Mouse (Mus musculus) ES-Bruce4 (cell line): Measurements from ENCODE around the gene Nsmf. TPM values are rescaled to one million over a fixed set of nuclear protein-coding genes. Genes with fewer than 3 reads are reported as not detected.

Source experiments
- H3K27ac ChIP-seq: 2 replicates; pipeline ENCODE4 v1.5.1; 2012; ENCODE audit warnings: low read length, inconsistent platforms; ENCODE audit not compliant: insufficient read depth
- H3K27me3 ChIP-seq: 2 replicates; pipeline ENCODE4 v1.6.1; 2012; ENCODE audit warnings: mild to moderate bottlenecking, low read length, inconsistent platforms; ENCODE audit not compliant: control insufficient read depth, poor library complexity, insufficient read depth, severe bottlenecking
- H3K36me3 ChIP-seq: 2 replicates; pipeline ENCODE4 v1.6.1; 2012; ENCODE audit warnings: inconsistent platforms, mild to moderate bottlenecking, low read length, moderate library complexity; ENCODE audit not compliant: control insufficient read depth, poor library complexity, insufficient read depth, severe bottlenecking
- H3K4me1 ChIP-seq: one replicate; pipeline ENCODE4 v1.8.1; 2011; ENCODE audit warnings: low read length; ENCODE audit not compliant: control insufficient read depth, insufficient read depth
- H3K4me3 ChIP-seq: 2 replicates; pipeline ENCODE4 v1.5.1; 2011; ENCODE audit warnings: low read depth, mild to moderate bottlenecking, low read length
- H3K9ac ChIP-seq: 2 replicates; pipeline ENCODE4 v1.6.1; 2012; ENCODE audit warnings: low read depth, mild to moderate bottlenecking, inconsistent platforms; ENCODE audit not compliant: poor library complexity, severe bottlenecking
- H3K9me3 ChIP-seq: replicated peaks from 2 replicates; pipeline ENCODE4 v1.6.1; 2012; ENCODE audit warnings: mild to moderate bottlenecking, low read length, inconsistent platforms; ENCODE audit not compliant: control insufficient read depth, poor library complexity, insufficient read depth, severe bottlenecking
- CTCF ChIP-seq: IDR thresholded peaks from one replicate; pipeline ENCODE4 v1.8.1; 2011; ENCODE audit warnings: low read depth, low read length
- EP300 ChIP-seq: IDR thresholded peaks from 2 replicates; pipeline ENCODE4 v1.6.1; 2011; ENCODE audit warnings: low read depth, low read length; ENCODE audit not compliant: insufficient read depth
- POLR2A ChIP-seq: IDR thresholded peaks from one replicate; pipeline ENCODE4 v1.8.1; 2011; ENCODE audit warnings: low read length; ENCODE audit not compliant: insufficient read depth
- polyA plus RNA-seq: library from polyadenylated mRNA; stranded (reverse); fragments of >200 nt; gene quantifications from 2 replicates; pipeline ENCODE4 v1.2.4, GENCODE M21; 2011; ENCODE audit warnings: low read depth; ENCODE audit not compliant: missing spikeins, insufficient read depth, insufficient read length

The Nsmf gene
- polyA plus RNA-seq, 1 experiment, result 14.9 TPM

GRCm38 (mm10) chr2:25099703-25100102, 45.5 kb downstream of the Nsmf start:
- Histone ChIP-seq H3K9ac (no peak overlapping the region), H3K36me3 (no peaks in the 10 kb centered on the region), H3K9me3 (no peaks in the 10 kb centered on the region), H3K4me1 (no peaks in the 10 kb centered on the region), H3K27me3 (no peaks in the 10 kb centered on the region), H3K4me3 (no peak overlapping the region), H3K27ac (no peak overlapping the region)
- no peak for TF ChIP-seq EP300
- TF ChIP-seq POLR2A, result no peak
- no peak for TF ChIP-seq CTCF

- no peaks in the 10 kb centered on the region for H3K36me3 ChIP-seq
- TF ChIP-seq POLR2A (no peak), EP300 (no peak), CTCF (no peak)
- no peak overlapping the region for H3K4me3 ChIP-seq
- no peak overlapping the region for H3K9ac ChIP-seq
- H3K9me3 ChIP-seq, result no peaks in the 10 kb centered on the region
- no peaks in the 10 kb centered on the region for H3K27me3 ChIP-seq
- H3K27ac ChIP-seq, result no peak overlapping the region
- no peaks in the 10 kb centered on the region for H3K4me1 ChIP-seq
These were observed 50.0 kb downstream of the Nsmf start for GRCm38 (mm10) chr2:25104122-25104521.

GRCm38 (mm10) chr2:25106045-25106444, 51.9 kb downstream of the Nsmf start:
- no peak overlapping the region for H3K9ac ChIP-seq
- no peaks in the 10 kb centered on the region for H3K27me3 ChIP-seq
- TF ChIP-seq POLR2A (no peak), CTCF (no peak), EP300 (no peak)
- no peaks in the 10 kb centered on the region for H3K4me1 ChIP-seq
- H3K36me3 ChIP-seq, result no peaks in the 10 kb centered on the region
- H3K9me3 ChIP-seq, result no peaks in the 10 kb centered on the region
- no peak overlapping the region for H3K4me3 ChIP-seq
- H3K27ac ChIP-seq, result no peak overlapping the region

- Histone ChIP-seq H3K27ac (no peak overlapping the region), H3K27me3 (no peaks in the 10 kb centered on the region), H3K9ac (no peak overlapping the region), H3K4me1 (no peaks in the 10 kb centered on the region), H3K4me3 (no peak overlapping the region), H3K36me3 (no peaks in the 10 kb centered on the region), H3K9me3 (no peaks in the 10 kb centered on the region)
- TF ChIP-seq CTCF, result no peak
- no peak for TF ChIP-seq POLR2A
- TF ChIP-seq EP300, result no peak
These were observed 55.3 kb downstream of the Nsmf start for GRCm38 (mm10) chr2:25109487-25109886.

GRCm38 (mm10) chr2:25110505-25111183, 56.5 kb downstream of the Nsmf start:
- Histone ChIP-seq H3K4me3 (no peak overlapping the region), H3K27ac (no peak overlapping the region), H3K36me3 (no peaks in the 10 kb centered on the region), H3K4me1 (no peaks in the 10 kb centered on the region), H3K9ac (no peak overlapping the region), H3K9me3 (no peaks in the 10 kb centered on the region), H3K27me3 (no peaks in the 10 kb centered on the region)
- TF ChIP-seq POLR2A (no peak), EP300 (no peak), CTCF (no peak)

GRCm38 (mm10) chr2:25111184-25111791, 57.1 kb downstream of the Nsmf start:
- H3K27ac ChIP-seq, result no peak overlapping the region
- no peak for TF ChIP-seq CTCF
- no peak for TF ChIP-seq EP300
- TF ChIP-seq POLR2A, result no peak
- no peak overlapping the region for H3K9ac ChIP-seq
- H3K4me3 ChIP-seq, result no peak overlapping the region
- no peaks in the 10 kb centered on the region for H3K27me3 ChIP-seq
- H3K4me1 ChIP-seq, result no peaks in the 10 kb centered on the region
- no peaks in the 10 kb centered on the region for H3K9me3 ChIP-seq
- no peaks in the 10 kb centered on the region for H3K36me3 ChIP-seq

Other genes with a start within 250 kb of the Nsmf start
- gene Ehmt1, start 134.7 kb upstream of the Nsmf start, polyA plus RNA-seq, result 94.1 and 104 TPM in 2 replicates
- gene Arrdc1, start 119.1 kb upstream of the Nsmf start, polyA plus RNA-seq, result 26.9 and 34.9 TPM in 2 replicates
- gene Zmynd19, start 104.6 kb upstream of the Nsmf start, polyA plus RNA-seq, result 57.5 and 64.7 TPM in 2 replicates
- 15.8 and 18.0 TPM in 2 replicates for gene Dph7, start 92.0 kb upstream of the Nsmf start, polyA plus RNA-seq
- gene Mrpl41, start 79.3 kb upstream of the Nsmf start, polyA plus RNA-seq, result 33.7 and 37.4 TPM in 2 replicates
- 16.2 and 20.1 TPM in 2 replicates for gene Pnpla7, start 78.3 kb upstream of the Nsmf start, polyA plus RNA-seq
- gene Entpd8, start 25.9 kb downstream of the Nsmf start, polyA plus RNA-seq, result not detected in 2 replicates
- not detected in 2 replicates for gene Noxa1, start 40.8 kb downstream of the Nsmf start, polyA plus RNA-seq
- gene Nrarp, start 126.4 kb downstream of the Nsmf start, polyA plus RNA-seq, result 9.8 and 10.2 TPM in 2 replicates
- 4.5 and 6.9 TPM in 2 replicates for gene Tor4a, start 142.5 kb downstream of the Nsmf start, polyA plus RNA-seq
- 36.1 and 41.0 TPM in 2 replicates for gene Nelfb, start 157.1 kb downstream of the Nsmf start, polyA plus RNA-seq
- not detected in 2 replicates for gene Stpg3, start 160.3 kb downstream of the Nsmf start, polyA plus RNA-seq
- gene Fam166a, start 164.4 kb downstream of the Nsmf start, polyA plus RNA-seq, result 1.8 TPM in 1 of 2 replicates, not detected in the other
- 605 and 629 TPM in 2 replicates for gene Tubb4b, start 170.3 kb downstream of the Nsmf start, polyA plus RNA-seq
- gene Slc34a3, start 180.0 kb downstream of the Nsmf start, polyA plus RNA-seq, result 1.0 and 1.1 TPM in 2 replicates
- gene Rnf224, start 182.4 kb downstream of the Nsmf start, polyA plus RNA-seq, result 0.55 TPM in 1 of 2 replicates, not detected in the other
- gene Rnf208, start 187.9 kb downstream of the Nsmf start, polyA plus RNA-seq, result 7.3 and 11.3 TPM in 2 replicates
- not detected in 2 replicates for gene Cysrt1, start 188.1 kb downstream of the Nsmf start, polyA plus RNA-seq
- not detected in 2 replicates for gene AL732309.1, start 192.5 kb downstream of the Nsmf start, polyA plus RNA-seq
- 7.6 and 7.7 TPM in 2 replicates for gene Tmem203, start 201.1 kb downstream of the Nsmf start, polyA plus RNA-seq
- gene Tprn, start 208.3 kb downstream of the Nsmf start, polyA plus RNA-seq, result 12.3 and 16.9 TPM in 2 replicates
- 47.4 and 49.1 TPM in 2 replicates for gene Ssna1, start 218.1 kb downstream of the Nsmf start, polyA plus RNA-seq
- 72.4 and 76.0 TPM in 2 replicates for gene Anapc2, start 218.1 kb downstream of the Nsmf start, polyA plus RNA-seq
- gene Tmem210, start 233.8 kb downstream of the Nsmf start, polyA plus RNA-seq, result not detected in 2 replicates
- not detected in 2 replicates for gene Lrrc26, start 235.6 kb downstream of the Nsmf start, polyA plus RNA-seq